25 mouse cellular contexts compared by ENCODE assay signal in genomic region chr1:156856666-156857065, GRCm38 (mm10). TPM values are rescaled to one million over a fixed set of nuclear protein-coding genes. Genes with fewer than 3 reads are reported as not detected.
"Had no signal": no experiment of that assay in that cellular context is flagged by ENCODE, and none has a peak within 500 bp of the region (broad histone marks: within the 10 kb centered on the region; RNA-seq: fewer than 3 reads in every experiment).

No protein-coding gene starts in this region.

- H3K9ac ChIP-seq: heart, embryonic 12.5 days; hindbrain, embryonic 12.5 days; hindbrain, embryonic 14.5 days; intestine, embryonic 15.5 days; limb, embryonic 13.5 days; limb, embryonic 15.5 days; liver, embryonic 12.5 days had no signal

- H3K27me3 ChIP-seq: heart, embryonic 12.5 days; hindbrain, embryonic 12.5 days; intestine, embryonic 15.5 days; limb, embryonic 13.5 days; limb, embryonic 15.5 days; liver, embryonic 12.5 days had no signal

- H3K4me3 ChIP-seq: gastrocnemius, adult 2 months; heart, embryonic 10.5 days; heart, embryonic 12.5 days; hindbrain, embryonic 10.5 days; hindbrain, embryonic 12.5 days; intestine, embryonic 15.5 days; limb, embryonic 13.5 days; limb, embryonic 15.5 days; liver, embryonic 12.5 days had no signal

- H3K4me1 ChIP-seq: intestine, embryonic 15.5 days had no signal

- DNase-seq: gastrocnemius, adult 2 months; gastrocnemius, postnatal 10 days; gastrocnemius, postnatal 25 days; heart, adult 18-20 months; heart, postnatal 10 days; heart, postnatal 4 days; kidney, adult 18-20 months; kidney, adult 8-10 months; kidney, postnatal 10 days; kidney, postnatal 25 days; kidney, postnatal 4 days; left cerebral cortex, postnatal 4 days had no signal

- H3K4me2 ChIP-seq: heart, embryonic 12.5 days; hindbrain, embryonic 12.5 days; hindbrain, embryonic 14.5 days; intestine, embryonic 15.5 days; limb, embryonic 13.5 days; limb, embryonic 15.5 days; liver, embryonic 12.5 days had no signal

- ATAC-seq: hindbrain, embryonic 16.5 days; inflammation-experienced regulatory T-cells, adult 6 months; intestine, embryonic 15.5 days; intestine, postnatal 0 days; liver, embryonic 12.5 days had no signal

- H3K27ac ChIP-seq: gastrocnemius, adult 2 months; heart, embryonic 10.5 days; hindbrain, embryonic 10.5 days; hindbrain, embryonic 12.5 days; hindbrain, embryonic 14.5 days; intestine, embryonic 15.5 days; limb, embryonic 13.5 days; limb, embryonic 15.5 days; liver, embryonic 12.5 days had no signal

- H3K9me3 ChIP-seq: heart, embryonic 10.5 days; heart, embryonic 12.5 days; hindbrain, embryonic 12.5 days; intestine, embryonic 15.5 days; limb, embryonic 13.5 days; limb, embryonic 15.5 days; liver, embryonic 12.5 days had no signal

- H3K36me3 ChIP-seq: heart, embryonic 10.5 days; heart, embryonic 12.5 days; hindbrain, embryonic 12.5 days; intestine, embryonic 15.5 days; liver, embryonic 12.5 days had no signal

RNA-seq across cellular contexts. Expression of gene Angptl1, which starts 18.3 kb away (rescaled TPM):
- total RNA-seq: granulocyte monocyte progenitor cell, adult 5-6 weeks had no signal
